In genomic region chr15:38391420-38391819, GRCm38 (mm10) we compare ENCODE assay signal across 8 mouse cellular contexts.
DNase-seq lines count a peak whose midpoint lies in the region; ATAC-seq lines count a peak whose summit lies in the region.

No protein-coding gene starts in this region.

- H3K4me3 ChIP-seq in hindbrain, embryonic 10.5 days: no peak overlapping the region

- 0 out of 2 replicates have a peak, but pooled peaks have one; percentile 17 for ATAC-seq in megakaryocyte progenitor cell, adult 5-6 weeks (replicated peaks; ENCODE audit: poor library complexity)

- H3K9me3 ChIP-seq in hindbrain, embryonic 10.5 days: no peaks in the 10 kb centered on the region

- DNase-seq in adrenal gland, adult 8-10 months: peak; percentile 21
- peak; percentile 57 to 74 for DNase-seq in heart, adult 18-20 months
- DNase-seq in kidney, postnatal 36 days: peak; percentile 62 to 67
- no peak for DNase-seq in layer of hippocampus, adult 11-12 months (ENCODE audit: low spot score)
- no peak for DNase-seq in frontal cortex, postnatal 25 days (ENCODE audit: low spot score in 2 of 2)
- DNase-seq in hindbrain, embryonic 10.5 days (ENCODE audit: low spot score): no peak
- no peak for DNase-seq in ovary, postnatal 10 days (ENCODE audit: low spot score)

- H3K27me3 ChIP-seq in hindbrain, embryonic 10.5 days (ENCODE audit: insufficient read depth, poor library complexity, severe bottlenecking): no peaks in the 10 kb centered on the region

- peaks cover 25% of the 10 kb centered on the region for H3K4me1 ChIP-seq in hindbrain, embryonic 10.5 days (replicated peaks)

- H3K36me3 ChIP-seq in hindbrain, embryonic 10.5 days: no peaks in the 10 kb centered on the region

- 72% methylated on average over 6 of the region's 6 CpGs for WGBS in hindbrain, embryonic 10.5 days

- H3K27ac ChIP-seq in hindbrain, embryonic 10.5 days: no peak overlapping the region

Comparison
In these comparisons a context has a peak if more than half of its experiments do, and no peak if none do; other contexts are left out.
1. DNase-seq: peak in adrenal gland, adult 8-10 months (single experiment), heart, adult 18-20 months (2 of 2) and kidney, postnatal 36 days (2 of 2); none in layer of hippocampus, adult 11-12 months (single experiment), frontal cortex, postnatal 25 days (0 of 2), hindbrain, embryonic 10.5 days (single experiment) and ovary, postnatal 10 days (single experiment).